Mouse (Mus musculus) small intestine, adult 2 months (tissue): ENCODE data around the gene Fam98c.

Experiments used
- CTCF ChIP-seq: fragments of 200-500 bp; IDR thresholded peaks from 2 replicates; pipeline ENCODE4 v1.5.1; 2012; ENCODE audit warnings: low read depth, mild to moderate bottlenecking, control low read depth, inconsistent platforms, low read length, moderate library complexity, mixed read lengths; ENCODE audit not compliant: insufficient replicate concordance, insufficient read length; ENCODE audit errors: extremely low read depth
- POLR2A ChIP-seq: fragments of 200-500 bp; IDR thresholded peaks from 2 replicates; pipeline ENCODE4 v1.6.1; 2012; ENCODE audit warnings: low read depth, mild to moderate bottlenecking, control low read depth, inconsistent platforms, low read length, moderate library complexity

DNA sequence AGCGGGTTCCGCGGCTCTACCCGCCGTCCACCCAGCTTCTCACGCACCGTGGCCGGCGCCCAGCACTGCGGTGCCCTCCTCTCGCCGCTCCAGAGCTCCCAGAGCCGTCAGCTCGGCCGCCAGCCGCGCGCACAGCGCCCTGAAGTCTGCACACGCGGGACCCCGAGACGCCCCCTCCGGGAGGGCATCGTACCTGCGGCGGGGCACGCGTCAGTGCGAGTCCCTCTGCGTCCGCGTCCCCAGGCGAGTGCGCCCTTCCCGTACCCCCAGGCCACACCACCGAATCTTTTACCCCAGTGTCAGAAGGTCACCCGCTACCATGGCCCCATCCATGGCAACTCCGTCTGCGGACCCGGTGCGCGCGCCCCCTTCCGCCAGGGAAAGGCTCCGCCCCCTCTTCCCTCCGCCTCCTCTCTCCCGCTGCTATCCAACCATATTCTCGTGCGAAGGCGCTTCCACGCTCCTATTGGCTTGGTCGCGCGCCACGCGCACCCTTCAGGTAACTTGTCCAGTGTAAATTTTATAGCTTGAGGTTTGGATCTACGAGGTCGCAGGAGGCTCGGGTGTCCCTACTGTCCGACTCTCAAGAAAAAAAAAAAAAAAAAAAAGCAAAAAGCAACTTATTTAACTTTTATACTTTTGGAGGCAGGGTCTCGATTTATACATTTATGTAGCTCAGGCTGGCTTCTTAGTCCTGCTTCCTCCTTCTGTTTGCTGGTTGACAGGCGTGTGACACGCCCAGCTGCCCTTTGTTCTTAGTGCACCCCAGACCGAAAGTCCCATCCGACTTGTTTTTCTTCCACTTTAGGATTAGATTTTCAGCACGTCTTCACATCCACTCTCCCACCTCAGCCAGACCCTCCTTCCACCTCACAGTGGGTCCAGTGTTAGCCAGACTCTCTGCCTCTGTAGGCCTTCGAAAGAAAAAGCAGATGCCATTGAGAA, at the start of gene Fam98c:
- TF ChIP-seq CTCF, result 0 out of 2 replicates have a peak, but pooled peaks have one; percentile 11
- peak; percentile 49 for TF ChIP-seq POLR2A
